Mouse (Mus musculus) gonadal fat pad, adult 2 months (tissue): ENCODE results near the gene Gm49320. TPM values are rescaled to one million over a fixed set of nuclear protein-coding genes. Genes with fewer than 3 reads are reported as not detected.

ENCODE experiments used
- DNase-seq: peaks from one replicate; pipeline ENCODE4 v3.0.0-alpha.2; 2012; ENCODE audit warnings: low read depth
- polyA plus RNA-seq: library from polyadenylated mRNA; depleted of rRNA; stranded (reverse); fragments of >200 nt; gene quantifications from 2 replicates; pipeline ENCODE4 v1.2.3, GENCODE M21; 2012; rRNA removed

Gene Gm49320
- polyA plus RNA-seq, 1 experiment: 1.9 TPM

GRCm38 (mm10) chr8:4259125-4259804 is 20.6 kb downstream of the Gm49320 start, which contains the start of gene Ctxn1:
TSS of gene Ctxn1 (minus strand) at chr8:4259274.
- no peak for DNase-seq

GRCm38 (mm10) chr8:4259805-4260170 is 21.1 kb downstream of the Gm49320 start:
- DNase-seq: no peak

- no peak for DNase-seq
Observed at GRCm38 (mm10) chr8:4263105-4263791, 24.6 kb downstream of the Gm49320 start.

- DNase-seq: no peak
Observed at GRCm38 (mm10) chr8:4265160-4265914, 26.7 kb downstream of the Gm49320 start.

GRCm38 (mm10) chr8:4267627-4268026 is 29.0 kb downstream of the Gm49320 start:
- DNase-seq: no peak

GRCm38 (mm10) chr8:4269609-4270008 is 30.9 kb downstream of the Gm49320 start:
- DNase-seq: no peak

GRCm38 (mm10) chr8:4275275-4276110 is 36.8 kb downstream of the Gm49320 start, which contains the start of gene Timm44:
TSS of gene Timm44 (minus strand) at chr8:4275913.
- peak; percentile 58 for DNase-seq

GRCm38 (mm10) chr8:4276111-4276465 is 37.4 kb downstream of the Gm49320 start:
- DNase-seq: no peak

GRCm38 (mm10) chr8:4292738-4293137 is 54.1 kb downstream of the Gm49320 start:
- no peak for DNase-seq

- no peak for DNase-seq
Observed at GRCm38 (mm10) chr8:4297822-4298221, 59.2 kb downstream of the Gm49320 start.

Other genes with a start within 250 kb of the Gm49320 start
- gene Cd209f, start 133.0 kb upstream of the Gm49320 start, polyA plus RNA-seq: 7.2 and 11.4 TPM in 2 replicates
- gene Cd209g, start 104.8 kb upstream of the Gm49320 start, polyA plus RNA-seq: 7.3 and 10.9 TPM in 2 replicates
- 39.8 and 41.1 TPM in 2 replicates for gene Evi5l, start 72.3 kb upstream of the Gm49320 start, polyA plus RNA-seq
- 0.09 and 0.12 TPM in 2 replicates for gene Prr36, start 21.4 kb upstream of the Gm49320 start, polyA plus RNA-seq
- 4.1 and 4.3 TPM in 2 replicates for gene Lrrc8e, start 12.0 kb upstream of the Gm49320 start, polyA plus RNA-seq
- 27.6 and 28.2 TPM in 2 replicates for gene Map2k7, start 125 bp upstream of the Gm49320 start, polyA plus RNA-seq
- gene Tgfbr3l, start 9.3 kb downstream of the Gm49320 start, polyA plus RNA-seq: 9.0 and 10.7 TPM in 2 replicates
- 47.0 and 48.2 TPM in 2 replicates for gene Snapc2, start 14.2 kb downstream of the Gm49320 start, polyA plus RNA-seq
- 23.9 and 35.3 TPM in 2 replicates for gene Ctxn1, start 20.4 kb downstream of the Gm49320 start, polyA plus RNA-seq
- 51.3 and 74.6 TPM in 2 replicates for gene Timm44, start 37.0 kb downstream of the Gm49320 start, polyA plus RNA-seq
- gene Ccl25, start 86.3 kb downstream of the Gm49320 start, polyA plus RNA-seq: 5.3 and 6.9 TPM in 2 replicates
- gene Elavl1, start 86.5 kb downstream of the Gm49320 start, polyA plus RNA-seq: 29.8 and 38.8 TPM in 2 replicates